Mouse (Mus musculus) left cerebral cortex, postnatal 10 days (tissue): ENCODE results near the gene 5530400C23Rik. TPM values are rescaled to one million over a fixed set of nuclear protein-coding genes. Genes with fewer than 3 reads are reported as not detected.
"Not testable (repeated sequence)": the region's sequence is repeated elsewhere in the genome, so short reads cannot be mapped to it uniquely, and the experiment has no call there.

ENCODE experiments used
- DNase-seq, 2 experiments: peaks; one replicate each; pipeline ENCODE4 v3.0.0; 2021 to 2022; ENCODE audit warnings: low spot score in 2 of 2, mixed read lengths in 1 of 2; ENCODE audit errors: extremely low spot score in 1 of 2
- intact Hi-C: fragments of 180-260 bp; cut with DNase I; formaldehyde crosslinking; loops from one replicate; pipeline ENCODE4 v1.15.1; 2025
- total RNA-seq, 2 experiments: library from RNA; stranded (reverse); gene quantifications; 2 replicates each; pipeline ENCODE4 v1.2.3; 2021

5530400C23Rik gene
- not detected for total RNA-seq

GRCm38 (mm10) chr6:133291916-133292315 lies at the start of gene 5530400C23Rik:
TSS of gene 5530400C23Rik (plus strand) at chr6:133292216.
- DNase-seq, intact Hi-C loops: not testable (repeated sequence)

GRCm38 (mm10) chr6:133305952-133306715 lies 14.1 kb downstream of the 5530400C23Rik start:
- intact Hi-C loops: no loop called here

GRCm38 (mm10) chr6:133313896-133314295 lies 21.9 kb downstream of the 5530400C23Rik start:
- intact Hi-C loops, DNase-seq: not testable (repeated sequence)

More at GRCm38 (mm10) chr6:133305952-133306715, 14.1 kb downstream of the 5530400C23Rik start:
- no peak for DNase-seq

GRCm38 (mm10) chr6:133338535-133338934 lies 46.5 kb downstream of the 5530400C23Rik start:
- intact Hi-C loops: no loop called here
- DNase-seq: no peak

- intact Hi-C loops, DNase-seq: not testable (repeated sequence)
These were observed 49.7 kb downstream of the 5530400C23Rik start for GRCm38 (mm10) chr6:133341731-133342130.

Other genes with a start within 250 kb of the 5530400C23Rik start
- gene Tas2r140, start 236.4 kb upstream of the 5530400C23Rik start, total RNA-seq: not detected
- 10 to 100 TPM; 70.7 to 71.5 TPM for gene Smim10l1, start 187.3 kb upstream of the 5530400C23Rik start, total RNA-seq